Mouse (Mus musculus): ENCODE data around the gene Ppfia2. TPM values are rescaled to one million over a fixed set of nuclear protein-coding genes. Genes with fewer than 3 reads are reported as not detected.

Gene Ppfia2
- total RNA-seq, 2 experiments from 2014 or later, result 0.07 to 0.24 TPM

DNA sequence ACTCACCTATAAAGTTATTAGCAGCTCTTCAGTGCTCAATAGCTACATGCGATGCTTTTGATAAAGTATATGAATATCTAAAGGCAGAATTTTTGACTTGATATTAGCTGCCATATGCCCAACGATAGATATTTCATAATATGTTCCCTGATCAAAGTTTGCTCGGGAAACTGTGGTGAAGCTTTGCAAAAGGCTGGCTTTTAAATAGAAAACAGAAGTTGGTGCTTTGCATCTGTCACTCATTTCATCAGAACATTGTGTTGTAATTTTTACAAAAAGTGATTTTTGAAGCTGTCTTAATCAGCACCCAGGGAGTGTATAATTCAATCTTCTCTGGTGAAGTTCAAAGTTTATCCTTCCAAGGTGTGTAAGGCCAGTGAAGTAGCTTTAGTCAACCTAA, 195.1 kb downstream of the Ppfia2 start:
- no peak for DNase-seq (ENCODE audit: low spot score)

GRCm38 (mm10) chr10:106670170-106670569, 200.0 kb downstream of the Ppfia2 start:
- DNase-seq (ENCODE audit: low spot score), result no peak

- DNase-seq (ENCODE audit: low spot score), result no peak
These were observed 211.3 kb downstream of the Ppfia2 start for GRCm38 (mm10) chr10:106681395-106681794.

- no peak for DNase-seq (ENCODE audit: low spot score)
These were observed 215.4 kb downstream of the Ppfia2 start for GRCm38 (mm10) chr10:106685519-106685918.

- DNase-seq (ENCODE audit: low spot score), result no peak
These were observed 249.8 kb downstream of the Ppfia2 start for GRCm38 (mm10) chr10:106719936-106720335.

GRCm38 (mm10) chr10:106732265-106732664, 262.1 kb downstream of the Ppfia2 start:
- no peak for DNase-seq (ENCODE audit: low spot score)

GRCm38 (mm10) chr10:106736230-106737063, 266.3 kb downstream of the Ppfia2 start:
- no peak for DNase-seq (ENCODE audit: low spot score)

GRCm38 (mm10) chr10:106738190-106738589, 268.1 kb downstream of the Ppfia2 start:
- no peak for DNase-seq (ENCODE audit: low spot score)

- no peak for DNase-seq (ENCODE audit: low spot score)
These were observed 274.8 kb downstream of the Ppfia2 start for GRCm38 (mm10) chr10:106744966-106745365.

GRCm38 (mm10) chr10:106761061-106761460, 290.9 kb downstream of the Ppfia2 start:
- no peak for DNase-seq (ENCODE audit: low spot score)

DNA sequence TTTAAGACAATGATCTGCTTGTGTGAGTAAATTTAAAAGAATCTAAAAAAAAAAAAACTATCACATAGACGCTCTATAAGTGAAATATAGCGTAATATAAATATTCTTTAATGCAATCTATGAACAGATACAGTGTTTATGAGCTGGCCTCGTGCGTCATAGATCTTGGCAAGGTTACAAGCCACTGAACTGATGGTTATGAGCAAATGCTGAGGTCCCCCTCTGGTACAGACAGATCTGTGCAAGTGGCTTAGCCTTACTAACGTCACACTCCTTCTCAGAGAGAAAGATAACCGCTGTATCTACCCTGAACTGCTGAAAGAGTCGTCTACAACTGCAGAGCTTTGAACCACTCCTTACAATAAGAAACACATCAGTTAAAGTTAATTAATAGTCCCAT, 293.6 kb downstream of the Ppfia2 start:
- DNase-seq (ENCODE audit: low spot score), result no peak

DNA sequence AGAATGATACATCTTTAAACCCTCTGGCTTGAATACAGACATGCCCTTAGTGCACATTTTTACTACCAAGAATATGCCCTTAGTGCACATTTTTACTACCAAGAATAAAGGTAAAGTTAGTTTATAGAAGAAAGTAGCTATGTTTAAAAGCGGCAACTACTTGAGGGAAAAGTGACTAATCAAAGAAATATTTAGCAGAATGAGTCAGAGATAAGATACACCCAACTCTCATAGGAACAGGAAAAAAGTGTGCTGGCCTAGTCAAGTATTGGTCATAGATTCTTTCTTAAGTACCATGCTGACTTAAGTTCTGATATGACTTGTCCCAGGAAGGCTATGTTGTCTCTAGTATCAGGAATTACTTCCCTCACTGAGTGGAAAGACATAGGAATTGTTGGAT, 305.4 kb downstream of the Ppfia2 start:
- no peak for DNase-seq (ENCODE audit: low spot score)

DNA sequence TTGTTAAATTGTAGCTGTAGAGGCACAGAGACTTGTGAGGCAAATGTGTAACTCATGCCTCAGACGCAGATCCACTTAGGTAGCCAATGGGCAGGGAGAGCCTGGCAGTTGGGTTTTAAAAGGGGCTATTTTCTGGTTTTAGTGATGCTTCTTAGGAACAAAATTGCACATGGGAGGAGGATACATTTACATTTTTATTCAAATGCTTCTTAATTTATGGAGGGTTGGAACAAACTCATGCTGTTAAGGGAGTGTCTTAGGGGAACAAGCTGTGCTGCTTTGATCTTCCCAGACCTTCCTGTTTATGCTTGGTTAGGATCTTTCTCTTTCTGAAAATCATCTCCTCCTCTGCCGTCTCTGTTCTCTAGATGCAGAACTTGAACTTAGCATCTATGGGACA, 345.3 kb downstream of the Ppfia2 start:
- no peak for DNase-seq (ENCODE audit: low spot score)

DNA sequence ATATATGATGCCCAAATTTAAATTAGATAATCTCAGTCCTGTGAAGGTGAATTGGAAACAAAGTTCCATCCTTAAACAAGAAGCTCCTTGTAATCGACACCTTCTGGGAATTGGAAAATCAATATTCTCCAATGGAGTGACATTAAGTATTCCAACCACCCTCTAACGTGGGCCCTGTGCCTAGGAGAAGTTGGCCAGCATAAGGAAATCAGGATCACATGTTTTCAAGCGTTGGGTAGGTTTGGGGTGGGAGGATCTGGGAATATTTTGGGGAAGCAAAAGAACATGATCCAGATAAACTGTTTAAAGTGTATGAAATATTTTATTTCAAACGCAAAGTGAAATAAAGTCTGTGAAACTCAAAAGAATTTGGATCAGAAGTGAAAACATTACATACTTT, 348.2 kb downstream of the Ppfia2 start:
- DNase-seq (ENCODE audit: low spot score), result no peak

- DNase-seq (ENCODE audit: low spot score), result no peak
These were observed 354.1 kb downstream of the Ppfia2 start for GRCm38 (mm10) chr10:106824215-106824614.

DNA sequence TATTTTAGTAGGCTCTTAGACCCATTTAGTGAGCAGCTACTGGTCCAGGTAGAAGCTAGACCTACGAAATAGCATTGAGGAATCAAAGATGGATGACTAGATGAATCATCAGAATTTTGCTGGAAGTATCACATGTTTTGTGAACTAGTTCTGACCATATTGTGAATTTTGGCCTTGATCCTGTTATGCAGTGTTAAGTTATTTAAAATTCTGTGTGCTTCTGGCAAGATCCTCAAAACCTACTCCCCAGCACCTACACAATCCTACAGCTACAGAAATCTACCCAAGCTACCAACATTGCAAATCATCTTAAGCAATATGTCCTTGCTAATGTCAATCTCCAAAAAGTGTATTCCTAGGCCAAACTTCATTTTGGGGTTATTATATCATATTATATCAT, 368.3 kb downstream of the Ppfia2 start:
- no peak for DNase-seq (ENCODE audit: low spot score)

- DNase-seq (ENCODE audit: low spot score), result no peak
These were observed 388.0 kb downstream of the Ppfia2 start for GRCm38 (mm10) chr10:106858106-106858505.

- DNase-seq (ENCODE audit: low spot score), result no peak
These were observed 400.1 kb downstream of the Ppfia2 start for GRCm38 (mm10) chr10:106870233-106870632.

GRCm38 (mm10) chr10:106871847-106872246, 401.7 kb downstream of the Ppfia2 start:
- DNase-seq (ENCODE audit: low spot score), result no peak

GRCm38 (mm10) chr10:106872714-106873113, 402.6 kb downstream of the Ppfia2 start:
- no peak for DNase-seq (ENCODE audit: low spot score)

DNA sequence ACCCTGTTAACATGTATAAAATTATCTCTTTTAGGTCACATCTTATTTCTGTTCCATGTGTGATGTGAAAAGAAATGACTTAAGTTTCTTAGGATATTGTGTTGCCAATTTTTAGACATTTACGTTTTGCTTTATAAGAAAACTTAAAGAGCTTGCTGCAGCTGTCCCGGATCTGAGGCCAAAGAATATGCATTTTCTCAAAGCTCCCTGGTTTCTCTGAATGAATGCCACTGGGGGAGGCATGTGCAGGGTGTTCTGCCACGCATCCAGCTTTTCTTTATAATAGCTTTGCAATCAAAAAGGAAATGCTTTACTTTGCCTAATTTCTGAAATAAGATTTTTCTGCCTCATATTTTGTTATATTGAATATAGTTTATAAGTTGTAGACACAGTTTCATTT, 411.2 kb downstream of the Ppfia2 start:
- no peak for DNase-seq (ENCODE audit: low spot score)

- no peak for DNase-seq (ENCODE audit: low spot score)
These were observed 426.2 kb downstream of the Ppfia2 start for GRCm38 (mm10) chr10:106896351-106896750.

DNA sequence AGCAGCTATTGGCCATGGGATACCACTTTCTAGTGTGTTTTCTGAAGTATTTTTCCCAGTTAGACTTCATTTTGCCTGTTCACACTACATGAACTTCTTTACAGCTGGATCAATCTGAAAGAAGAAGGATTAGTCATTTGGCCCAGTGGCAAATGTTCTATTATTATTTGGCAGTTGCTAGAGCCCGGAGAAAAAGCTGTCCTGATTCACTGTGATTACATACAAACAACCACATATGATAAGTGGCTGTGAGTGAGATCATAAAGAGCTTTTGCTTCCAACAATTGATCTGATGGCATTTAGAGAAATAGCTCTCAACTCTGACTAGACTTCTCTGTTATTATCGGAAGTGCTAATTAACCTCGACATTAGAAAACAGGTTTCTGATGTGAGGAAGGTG, 440.0 kb downstream of the Ppfia2 start:
- DNase-seq (ENCODE audit: low spot score), result no peak

- DNase-seq (ENCODE audit: low spot score), result no peak
These were observed 442.9 kb downstream of the Ppfia2 start for GRCm38 (mm10) chr10:106913032-106913431.

All from gastrocnemius, adult 18-20 months (tissue).